Mouse (Mus musculus) MEL (cell line): Measurements from ENCODE around the gene Vpreb3.

Source experiments
- CTCF ChIP-seq, 3 experiments: IDR thresholded peaks in 2 of 3; conservative IDR thresholded peaks in 1 of 3; 2 replicates each; pipeline ENCODE4 v1.5.1; 2011 to 2012; ENCODE audit warnings: low read length in 3 of 3, low read depth in 2 of 3, mild to moderate bottlenecking in 2 of 3, improper control_type of control experiment in 1 of 3, inconsistent platforms in 1 of 3, mixed read lengths in 1 of 3, moderate library complexity in 1 of 3; ENCODE audit not compliant: control insufficient read depth in 1 of 3, insufficient read depth in 1 of 3, poor library complexity in 1 of 3, severe bottlenecking in 1 of 3
- GATA1 ChIP-seq: IDR thresholded peaks from 2 replicates; pipeline ENCODE4 v1.6.1; 2011; ENCODE audit warnings: low read depth, low read length, improper control_type of control experiment
- POLR2A ChIP-seq, 2 experiments: IDR thresholded peaks; 2 replicates each; pipeline ENCODE4 v1.6.1; 2011 to 2012; ENCODE audit warnings: low read length in 2 of 2, mild to moderate bottlenecking in 2 of 2, control low read depth in 1 of 2, improper control_type of control experiment in 1 of 2, low read depth in 1 of 2, moderate library complexity in 1 of 2; ENCODE audit not compliant: control insufficient read depth in 1 of 2, insufficient read depth in 1 of 2, poor library complexity in 1 of 2

DNA sequence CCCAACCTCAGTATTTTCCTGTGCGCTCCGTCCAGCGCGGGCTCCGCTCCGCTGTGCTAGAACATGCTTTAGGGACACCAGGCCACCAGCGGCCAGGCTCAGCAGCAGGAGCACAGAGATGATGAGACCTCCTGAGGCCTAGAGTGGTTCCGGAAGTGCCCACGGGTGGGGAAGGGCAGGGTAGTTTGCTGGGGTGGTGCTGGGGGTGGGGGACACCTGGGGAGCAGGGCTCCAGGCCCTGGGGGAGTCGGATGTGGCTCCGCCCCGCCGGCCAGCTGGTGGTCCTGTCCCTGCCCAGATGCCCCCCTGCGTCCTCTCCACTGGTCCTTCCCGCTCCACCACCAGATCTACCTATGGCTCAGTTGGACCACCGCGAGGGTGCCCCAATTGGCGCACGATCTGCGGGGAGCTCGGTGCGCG, 7.9 kb downstream of the Vpreb3 start:
- TF ChIP-seq GATA1 (no peak), POLR2A (IDR thresholded peaks at IDR 0.05; ENCODE audit: control insufficient read depth in 1 of 2, insufficient read depth in 1 of 2, low read depth in 1 of 2, low read length in 2 of 2, poor library complexity in 1 of 2) (no peak), CTCF (IDR thresholded peaks at IDR 0.05 in 2 of 3, conservative IDR thresholded peaks at IDR 0.05 in 1 of 3; ENCODE audit: control insufficient read depth in 1 of 3, insufficient read depth in 1 of 3, low read depth in 2 of 3, low read length in 3 of 3, poor library complexity in 1 of 3, severe bottlenecking in 1 of 3) (no peak)
